Mouse (Mus musculus) c-Kit-negative CD71-positive TER-119-positive erythroid progenitor cells, embryonic 14.5 days (primary cell): ENCODE data around the gene Gm9944.
A peak's percentile ranks its signal among the peaks of the same experiment; 100 is the strongest.

Source experiments
- DNase-seq: peaks from one replicate; pipeline ENCODE4 v3.0.0-alpha.2; 2013; ENCODE audit warnings: low read depth, low spot score

Gene Gm9944

GRCm38 (mm10) chr4:144453217-144453616, at the start of gene Gm9944:
TSS of gene Gm9944 (minus strand) at chr4:144453317.
- DNase-seq, result no peak

GRCm38 (mm10) chr4:144493331-144493730, 40.2 kb upstream of the Gm9944 start:
- no peak for DNase-seq

- DNase-seq, result no peak
Observed at GRCm38 (mm10) chr4:144468091-144468490, 15.0 kb upstream of the Gm9944 start.

GRCm38 (mm10) chr4:144465206-144465605, 12.1 kb upstream of the Gm9944 start:
- no peak for DNase-seq

- no peak for DNase-seq
Observed at GRCm38 (mm10) chr4:144463656-144464055, 10.5 kb upstream of the Gm9944 start, which contains the start of gene Aadacl3. TSS of gene Aadacl3 (minus strand) at chr4:144463756.

GRCm38 (mm10) chr4:144448546-144448945, 4.6 kb downstream of the Gm9944 start:
- DNase-seq, result no peak

- no peak for DNase-seq
Observed at GRCm38 (mm10) chr4:144441582-144441981, 11.5 kb downstream of the Gm9944 start.

GRCm38 (mm10) chr4:144441095-144441494, 12.0 kb downstream of the Gm9944 start:
- DNase-seq, result no peak

GRCm38 (mm10) chr4:144438672-144439071, 14.4 kb downstream of the Gm9944 start, which contains the start of gene 1700012P22Rik:
TSS of gene 1700012P22Rik (minus strand) at chr4:144438772.
- no peak for DNase-seq

GRCm38 (mm10) chr4:144433216-144433615, 19.9 kb downstream of the Gm9944 start:
- DNase-seq, result no peak

GRCm38 (mm10) chr4:144430723-144431122, 22.4 kb downstream of the Gm9944 start:
- DNase-seq, result no peak

GRCm38 (mm10) chr4:144428868-144429267, 24.2 kb downstream of the Gm9944 start:
- peak; percentile 1 for DNase-seq

GRCm38 (mm10) chr4:144424590-144424989, 28.5 kb downstream of the Gm9944 start:
- no peak for DNase-seq

GRCm38 (mm10) chr4:144420644-144421043, 32.5 kb downstream of the Gm9944 start:
- no peak for DNase-seq

GRCm38 (mm10) chr4:144408290-144408689, 44.8 kb downstream of the Gm9944 start, which contains the start of gene Pramef12:
TSS of gene Pramef12 (minus strand) at chr4:144408464.
- no peak for DNase-seq

- no peak for DNase-seq
Observed at GRCm38 (mm10) chr4:144406261-144406660, 46.9 kb downstream of the Gm9944 start.

- no peak for DNase-seq
Observed at GRCm38 (mm10) chr4:144404456-144405086, 48.5 kb downstream of the Gm9944 start.
